Mouse (Mus musculus): ENCODE results near the gene Wdfy3. TPM values are rescaled to one million over a fixed set of nuclear protein-coding genes. Genes with fewer than 3 reads are reported as not detected.
A peak's percentile ranks its signal among the peaks of the same experiment; 100 is the strongest.

Gene Wdfy3
- polyA plus RNA-seq, 1 experiment from 2014 or later = 43.3 TPM

- Histone ChIP-seq H3K27me3 (no peaks in the 10 kb centered on the region), H3K9me3 (no peaks in the 10 kb centered on the region), H3K4me1 (no peaks in the 10 kb centered on the region), H3K36me3 (peaks cover 47% of the 10 kb centered on the region), H3K4me2 (replicated peaks) (no peak overlapping the region), H3K4me3 (no peak overlapping the region), H3K9ac (replicated peaks) (no peak overlapping the region), H3K27ac (replicated peaks) (no peak overlapping the region)
- ATAC-seq (ENCODE audit: low FRiP score, low read depth) = no peak
- WGBS = 98% methylated on average over 13 of the region's 13 CpGs
Observed at GRCm38 (mm10) chr5:101959369-101959768, 110.4 kb downstream of the Wdfy3 start.

- Histone ChIP-seq H3K4me2 (replicated peaks) (no peak overlapping the region), H3K9ac (replicated peaks) (no peak overlapping the region), H3K4me3 (no peak overlapping the region), H3K27ac (replicated peaks) (no peak overlapping the region), H3K27me3 (no peaks in the 10 kb centered on the region), H3K9me3 (no peaks in the 10 kb centered on the region), H3K4me1 (no peaks in the 10 kb centered on the region), H3K36me3 (peaks cover 52% of the 10 kb centered on the region)
- no peak for ATAC-seq (ENCODE audit: low FRiP score, low read depth)
- WGBS = 97% methylated on average over 4 of the region's 4 CpGs
Observed at GRCm38 (mm10) chr5:101958941-101959340, 110.8 kb downstream of the Wdfy3 start.

- Histone ChIP-seq H3K4me3 (no peak overlapping the region), H3K9ac (replicated peaks) (no peak overlapping the region), H3K27me3 (no peaks in the 10 kb centered on the region), H3K4me2 (replicated peaks) (no peak overlapping the region), H3K27ac (replicated peaks) (no peak overlapping the region), H3K9me3 (no peaks in the 10 kb centered on the region), H3K4me1 (no peaks in the 10 kb centered on the region), H3K36me3 (peaks cover 63% of the 10 kb centered on the region)
- 91% methylated on average over 8 of the region's 8 CpGs for WGBS
- ATAC-seq (ENCODE audit: low FRiP score, low read depth) = no peak
Observed at GRCm38 (mm10) chr5:101957419-101957818, 112.3 kb downstream of the Wdfy3 start.

GRCm38 (mm10) chr5:101954393-101955340 lies 115.1 kb downstream of the Wdfy3 start:
- WGBS = 92% methylated on average over 16 of the region's 16 CpGs
- H3K36me3 ChIP-seq = peaks cover 64% of the 10 kb centered on the region
- no peak overlapping the region for H3K4me2 ChIP-seq (replicated peaks)
- H3K9ac ChIP-seq (replicated peaks) = no peak overlapping the region
- H3K27me3 ChIP-seq = no peaks in the 10 kb centered on the region
- no peak overlapping the region for H3K27ac ChIP-seq (replicated peaks)
- no peaks in the 10 kb centered on the region for H3K9me3 ChIP-seq
- no peaks in the 10 kb centered on the region for H3K4me1 ChIP-seq
- no peak overlapping the region for H3K4me3 ChIP-seq
- ATAC-seq (ENCODE audit: low FRiP score, low read depth) = no peak

GRCm38 (mm10) chr5:101951918-101952317 lies 117.8 kb downstream of the Wdfy3 start:
- no peak overlapping the region for H3K9ac ChIP-seq (replicated peaks)
- no peak overlapping the region for H3K27ac ChIP-seq (replicated peaks)
- WGBS = 72% methylated on average over 1 of the region's 1 CpGs
- no peak overlapping the region for H3K4me2 ChIP-seq (replicated peaks)
- no peaks in the 10 kb centered on the region for H3K27me3 ChIP-seq
- no peaks in the 10 kb centered on the region for H3K4me1 ChIP-seq
- peaks cover 71% of the 10 kb centered on the region for H3K36me3 ChIP-seq
- H3K9me3 ChIP-seq = no peaks in the 10 kb centered on the region
- H3K4me3 ChIP-seq = no peak overlapping the region
- no peak for ATAC-seq (ENCODE audit: low FRiP score, low read depth)

- peaks cover 70% of the 10 kb centered on the region for H3K36me3 ChIP-seq
- 72% methylated on average over 8 of the region's 8 CpGs for WGBS
- no peak overlapping the region for H3K4me3 ChIP-seq
- no peaks in the 10 kb centered on the region for H3K9me3 ChIP-seq
- H3K9ac ChIP-seq (replicated peaks) = no peak overlapping the region
- no peak for ATAC-seq (ENCODE audit: low FRiP score, low read depth)
- H3K27me3 ChIP-seq = no peaks in the 10 kb centered on the region
- H3K27ac ChIP-seq (replicated peaks) = no peak overlapping the region
- no peaks in the 10 kb centered on the region for H3K4me1 ChIP-seq
- H3K4me2 ChIP-seq (replicated peaks) = no peak overlapping the region
Observed at GRCm38 (mm10) chr5:101949323-101949722, 120.4 kb downstream of the Wdfy3 start.

- no peak overlapping the region for H3K9ac ChIP-seq (replicated peaks)
- H3K4me3 ChIP-seq = no peak overlapping the region
- H3K27ac ChIP-seq (replicated peaks) = no peak overlapping the region
- no peaks in the 10 kb centered on the region for H3K4me1 ChIP-seq
- H3K27me3 ChIP-seq = no peaks in the 10 kb centered on the region
- 80% methylated on average over 7 of the region's 7 CpGs for WGBS
- no peak overlapping the region for H3K4me2 ChIP-seq (replicated peaks)
- H3K36me3 ChIP-seq = peaks cover 70% of the 10 kb centered on the region
- no peak for ATAC-seq (ENCODE audit: low FRiP score, low read depth)
- H3K9me3 ChIP-seq = no peaks in the 10 kb centered on the region
Observed at GRCm38 (mm10) chr5:101948641-101949040, 121.1 kb downstream of the Wdfy3 start.

GRCm38 (mm10) chr5:101945731-101946130 lies 124.0 kb downstream of the Wdfy3 start:
- 91% methylated on average over 5 of the region's 5 CpGs for WGBS
- H3K9me3 ChIP-seq = no peaks in the 10 kb centered on the region
- H3K4me1 ChIP-seq = no peaks in the 10 kb centered on the region
- H3K27ac ChIP-seq (replicated peaks) = no peak overlapping the region
- no peak overlapping the region for H3K4me2 ChIP-seq (replicated peaks)
- H3K4me3 ChIP-seq = no peak overlapping the region
- no peaks in the 10 kb centered on the region for H3K27me3 ChIP-seq
- H3K9ac ChIP-seq (replicated peaks) = no peak overlapping the region
- no peak for ATAC-seq (ENCODE audit: low FRiP score, low read depth)
- H3K36me3 ChIP-seq = peaks cover 86% of the 10 kb centered on the region

GRCm38 (mm10) chr5:101937909-101938596 lies 131.7 kb downstream of the Wdfy3 start:
- WGBS = 93% methylated on average over 13 of the region's 13 CpGs
- Histone ChIP-seq H3K36me3 (peaks cover 77% of the 10 kb centered on the region), H3K4me3 (no peak overlapping the region), H3K27ac (replicated peaks) (no peak overlapping the region), H3K9ac (replicated peaks) (no peak overlapping the region), H3K9me3 (no peaks in the 10 kb centered on the region), H3K4me2 (replicated peaks) (no peak overlapping the region), H3K27me3 (no peaks in the 10 kb centered on the region), H3K4me1 (peaks cover 3% of the 10 kb centered on the region; the same call in 1 of the 2 replicates)
- ATAC-seq (ENCODE audit: low FRiP score, low read depth) = no peak

GRCm38 (mm10) chr5:101937362-101937761 lies 132.4 kb downstream of the Wdfy3 start:
- no peak for ATAC-seq (ENCODE audit: low FRiP score, low read depth)
- peaks cover 3% of the 10 kb centered on the region; the same call in 1 of the 2 replicates for H3K4me1 ChIP-seq
- H3K9ac ChIP-seq (replicated peaks) = no peak overlapping the region
- 89% methylated on average over 21 of the region's 21 CpGs for WGBS
- no peaks in the 10 kb centered on the region for H3K9me3 ChIP-seq
- H3K27ac ChIP-seq (replicated peaks) = no peak overlapping the region
- no peak overlapping the region for H3K4me2 ChIP-seq (replicated peaks)
- H3K27me3 ChIP-seq = no peaks in the 10 kb centered on the region
- peaks cover 74% of the 10 kb centered on the region for H3K36me3 ChIP-seq
- H3K4me3 ChIP-seq = no peak overlapping the region

- Histone ChIP-seq H3K27ac (replicated peaks) (peak overlapping the region; percentile 35; the same call in 1 of the 2 replicates), H3K9me3 (no peaks in the 10 kb centered on the region), H3K36me3 (peaks cover 68% of the 10 kb centered on the region), H3K4me2 (replicated peaks) (no peak overlapping the region), H3K9ac (replicated peaks) (no peak overlapping the region), H3K27me3 (no peaks in the 10 kb centered on the region), H3K4me3 (no peak overlapping the region), H3K4me1 (peaks cover 3% of the 10 kb centered on the region; the same call in 1 of the 2 replicates)
- 70% methylated on average over 16 of the region's 16 CpGs for WGBS
- ATAC-seq (ENCODE audit: low FRiP score, low read depth) = peak; percentile 60; the same call in 1 of the 2 replicates
Observed at GRCm38 (mm10) chr5:101935893-101936292, 133.8 kb downstream of the Wdfy3 start.

- peaks cover 70% of the 10 kb centered on the region for H3K36me3 ChIP-seq
- no peaks in the 10 kb centered on the region for H3K9me3 ChIP-seq
- no peaks in the 10 kb centered on the region for H3K27me3 ChIP-seq
- no peak overlapping the region for H3K9ac ChIP-seq (replicated peaks)
- 87% methylated on average over 7 of the region's 7 CpGs for WGBS
- H3K4me2 ChIP-seq (replicated peaks) = no peak overlapping the region
- ATAC-seq (ENCODE audit: low FRiP score, low read depth) = no peak
- no peak overlapping the region for H3K27ac ChIP-seq (replicated peaks)
- H3K4me1 ChIP-seq = peaks cover 3% of the 10 kb centered on the region; the same call in 1 of the 2 replicates
- no peak overlapping the region for H3K4me3 ChIP-seq
Observed at GRCm38 (mm10) chr5:101934629-101935028, 135.1 kb downstream of the Wdfy3 start.

Data from midbrain, embryonic 12.5 days (tissue).